Mouse (Mus musculus) intestine, embryonic 14.5 days (tissue): ENCODE measurements around the gene Rps6kc1. TPM values are rescaled to one million over a fixed set of nuclear protein-coding genes. Genes with fewer than 3 reads are reported as not detected.
A peak's percentile ranks its signal among the peaks of the same experiment; 100 is the strongest.

ENCODE experiments used
- ATAC-seq: fragments of 200-750 bp; cut with Nextera tagmentation; replicated peaks from 2 replicates; pipeline ENCODE4 v1.8.0; 2017; ENCODE audit warnings: low read depth, moderate number of reproducible peaks, moderate TSS enrichment, moderate library complexity; ENCODE audit not compliant: low FRiP score, low TSS enrichment
- DNase-seq: peaks from one replicate; pipeline ENCODE4 v3.0.0-alpha.2; 2018; ENCODE audit warnings: low spot score
- H3K27ac ChIP-seq: fragments of 300-500 bp; sonication (generic); 2 replicates; pipeline ENCODE4 v1.5.1; 2014; ENCODE audit warnings: low read depth, mild to moderate bottlenecking, control low read depth
- H3K27me3 ChIP-seq: fragments of 300-500 bp; sonication (generic); replicated peaks from 2 replicates; pipeline ENCODE4 v1.6.1; 2014; ENCODE audit warnings: low read length, control low read depth; ENCODE audit not compliant: control insufficient read depth, insufficient read depth
- H3K36me3 ChIP-seq: fragments of 300-500 bp; sonication (generic); 2 replicates; pipeline ENCODE4 v1.6.1; 2014; ENCODE audit warnings: low read length, control low read depth; ENCODE audit not compliant: control insufficient read depth, insufficient read depth
- H3K4me1 ChIP-seq: fragments of 300-500 bp; sonication (generic); replicated peaks from 2 replicates; pipeline ENCODE4 v1.6.1; 2014; ENCODE audit warnings: low read length, control low read depth, mixed read lengths; ENCODE audit not compliant: control insufficient read depth, insufficient read depth
- H3K4me2 ChIP-seq: fragments of 300-500 bp; sonication (generic); 2 replicates; pipeline ENCODE4 v1.6.1; 2014; ENCODE audit warnings: low read length
- H3K4me3 ChIP-seq: fragments of 300-500 bp; sonication (generic); 2 replicates; pipeline ENCODE4 v1.5.1; 2014; ENCODE audit warnings: low read depth, low read length, control low read depth, mixed read lengths
- H3K9ac ChIP-seq: fragments of 300-500 bp; sonication (generic); 2 replicates; pipeline ENCODE4 v1.6.1; 2014; ENCODE audit warnings: mild to moderate bottlenecking, low read length
- H3K9me3 ChIP-seq: fragments of 300-500 bp; sonication (generic); 2 replicates; pipeline ENCODE4 v1.6.1; 2016; ENCODE audit warnings: low read length, control low read depth; ENCODE audit not compliant: control insufficient read depth
- WGBS: fragments of 180-500 bp; shearing (Covaris S2); extraction: QIAGEN DNeasy Blood & Tissue Kit; methylation state at CpG from one replicate; pipeline ENCODE4 v1.1.7; 2014; 5-methylcytosine and 5-hydroxymethylcytosine counted together
- polyA plus RNA-seq: library from polyadenylated mRNA; unstranded; fragments of >200 nt; fragmentation: Nextera tagmentation; extraction: Ambion mirVana; gene quantifications from 2 replicates; pipeline ENCODE4 v1.2.1, GENCODE M21; 2014

Rps6kc1 gene
- polyA plus RNA-seq, 1 experiment from 2014 or later = 14.5 TPM

- DNase-seq = no peak
- Histone ChIP-seq H3K4me3 (no peak overlapping the region), H3K9me3 (0 out of 2 replicates have a peak, but pooled peaks cover 2% of the 10 kb centered on the region), H3K4me2 (no peak overlapping the region), H3K27ac (no peak overlapping the region), H3K9ac (no peak overlapping the region), H3K4me1 (peaks cover 7% of the 10 kb centered on the region; the same call in 1 of the 2 replicates), H3K27me3 (no peaks in the 10 kb centered on the region), H3K36me3 (no peaks in the 10 kb centered on the region)
- ATAC-seq = no peak
- WGBS = 62% methylated on average over 2 of the region's 2 CpGs
Measured at GRCm38 (mm10) chr1:190727385-190727784, 184.2 kb downstream of the Rps6kc1 start.

GRCm38 (mm10) chr1:190724591-190725380, 186.8 kb downstream of the Rps6kc1 start:
- no peak for ATAC-seq
- Histone ChIP-seq H3K4me2 (no peak overlapping the region), H3K9ac (no peak overlapping the region), H3K27ac (no peak overlapping the region), H3K27me3 (no peaks in the 10 kb centered on the region), H3K4me1 (peaks cover 7% of the 10 kb centered on the region; the same call in 1 of the 2 replicates), H3K9me3 (no peaks in the 10 kb centered on the region), H3K36me3 (no peaks in the 10 kb centered on the region), H3K4me3 (no peak overlapping the region)
- no peak for DNase-seq
- WGBS = 62% methylated on average over 21 of the region's 21 CpGs

- H3K9ac ChIP-seq = no peak overlapping the region
- no peak overlapping the region for H3K4me2 ChIP-seq
- no peaks in the 10 kb centered on the region for H3K27me3 ChIP-seq
- peaks cover 7% of the 10 kb centered on the region; the same call in 1 of the 2 replicates for H3K4me1 ChIP-seq
- no peaks in the 10 kb centered on the region for H3K36me3 ChIP-seq
- 76% methylated on average over 7 of the region's 7 CpGs for WGBS
- H3K9me3 ChIP-seq = no peaks in the 10 kb centered on the region
- H3K4me3 ChIP-seq = no peak overlapping the region
- DNase-seq = no peak
- ATAC-seq = no peak
- no peak overlapping the region for H3K27ac ChIP-seq
Measured at GRCm38 (mm10) chr1:190723926-190724430, 187.6 kb downstream of the Rps6kc1 start.

GRCm38 (mm10) chr1:190713848-190714247, 197.7 kb downstream of the Rps6kc1 start:
- Histone ChIP-seq H3K27ac (no peak overlapping the region), H3K9me3 (no peaks in the 10 kb centered on the region), H3K4me2 (no peak overlapping the region), H3K9ac (no peak overlapping the region), H3K27me3 (no peaks in the 10 kb centered on the region), H3K36me3 (no peaks in the 10 kb centered on the region), H3K4me1 (no peaks in the 10 kb centered on the region), H3K4me3 (no peak overlapping the region)
- no peak for DNase-seq
- ATAC-seq = no peak
- 88% methylated on average over 6 of the region's 6 CpGs for WGBS

- ATAC-seq = no peak
- Histone ChIP-seq H3K27ac (no peak overlapping the region), H3K27me3 (no peaks in the 10 kb centered on the region), H3K9ac (no peak overlapping the region), H3K36me3 (no peaks in the 10 kb centered on the region), H3K4me2 (no peak overlapping the region), H3K9me3 (no peaks in the 10 kb centered on the region), H3K4me3 (no peak overlapping the region), H3K4me1 (peaks cover 9% of the 10 kb centered on the region)
- no peak for DNase-seq
- WGBS = 33% methylated on average over 6 of the region's 6 CpGs
Measured at GRCm38 (mm10) chr1:190697576-190697975, 214.0 kb downstream of the Rps6kc1 start.

- Histone ChIP-seq H3K9ac (no peak overlapping the region), H3K36me3 (no peaks in the 10 kb centered on the region), H3K27ac (no peak overlapping the region), H3K9me3 (no peaks in the 10 kb centered on the region), H3K4me3 (no peak overlapping the region), H3K4me1 (peaks cover 9% of the 10 kb centered on the region), H3K27me3 (no peaks in the 10 kb centered on the region), H3K4me2 (no peak overlapping the region)
- 78% methylated on average over 11 of the region's 11 CpGs for WGBS
- peak; percentile 64 for DNase-seq
- no peak for ATAC-seq
Measured at GRCm38 (mm10) chr1:190695589-190695988, 216.0 kb downstream of the Rps6kc1 start.

- Histone ChIP-seq H3K9ac (no peak overlapping the region), H3K36me3 (no peaks in the 10 kb centered on the region), H3K4me1 (peaks cover 9% of the 10 kb centered on the region), H3K27ac (no peak overlapping the region), H3K9me3 (no peaks in the 10 kb centered on the region), H3K4me3 (no peak overlapping the region), H3K27me3 (no peaks in the 10 kb centered on the region), H3K4me2 (no peak overlapping the region; the same call in 1 of the 2 replicates)
- no peak for ATAC-seq
- WGBS = 67% methylated on average over 29 of the region's 29 CpGs
- no peak for DNase-seq
Measured at GRCm38 (mm10) chr1:190690528-190691262, 220.9 kb downstream of the Rps6kc1 start.

- H3K9ac ChIP-seq = no peak overlapping the region
- no peaks in the 10 kb centered on the region for H3K4me1 ChIP-seq
- H3K27me3 ChIP-seq = no peaks in the 10 kb centered on the region
- DNase-seq (no peak), ATAC-seq (no peak)
- no peak overlapping the region for H3K27ac ChIP-seq
- H3K36me3 ChIP-seq = no peaks in the 10 kb centered on the region
- no peak overlapping the region for H3K4me2 ChIP-seq
- WGBS = 95% methylated on average over 7 of the region's 7 CpGs
- no peaks in the 10 kb centered on the region for H3K9me3 ChIP-seq
- H3K4me3 ChIP-seq = no peak overlapping the region
Measured at GRCm38 (mm10) chr1:190683060-190683459, 228.5 kb downstream of the Rps6kc1 start.
